ENCODE assay signal across 16 mouse cellular contexts in genomic region chr13:44908790-44909189, GRCm38 (mm10).
DNase-seq lines count a peak whose midpoint lies in the region; ATAC-seq and TF ChIP-seq lines count a peak whose summit lies in the region.
"Had no signal": no experiment of that assay in that cellular context is flagged by ENCODE, and none has a peak within 500 bp of the region (broad histone marks: within the 10 kb centered on the region; RNA-seq: fewer than 3 reads in every experiment).

No protein-coding gene starts in this region.

- intact Hi-C loops in gastrocnemius, adult 2 months (cut with DNase I) = no loop called here

- H3K27ac ChIP-seq in heart, embryonic 10.5 days = no peak overlapping the region
- H3K27ac ChIP-seq in intestine, embryonic 14.5 days (ENCODE audit: low read depth) = peak overlapping the region; percentile 84; the same call in 1 of the 2 replicates
- H3K27ac ChIP-seq in intestine, embryonic 15.5 days = no peak overlapping the region; the same call in 1 of the 2 replicates
- 0 out of 2 replicates have a peak overlapping the region, but pooled peaks have one; percentile 8 for H3K27ac ChIP-seq in midbrain, embryonic 14.5 days (replicated peaks; ENCODE audit: low read depth, low read length)
- no peak overlapping the region for H3K27ac ChIP-seq in midbrain, embryonic 15.5 days
- peak overlapping the region; percentile 86; the same call in 1 of the 2 replicates for H3K27ac ChIP-seq in stomach, embryonic 15.5 days
- no peak overlapping the region for H3K27ac ChIP-seq in gastrocnemius, adult 2 months

- H3K9ac ChIP-seq in intestine, embryonic 14.5 days (ENCODE audit: low read length) = no peak overlapping the region
- no peak overlapping the region for H3K9ac ChIP-seq in intestine, embryonic 15.5 days
- H3K9ac ChIP-seq in midbrain, embryonic 14.5 days (replicated peaks; ENCODE audit: low read length) = no peak overlapping the region
- H3K9ac ChIP-seq in midbrain, embryonic 15.5 days = no peak overlapping the region
- no peak overlapping the region for H3K9ac ChIP-seq in stomach, embryonic 15.5 days

- H3K4me3 ChIP-seq in heart, embryonic 10.5 days = no peak overlapping the region
- H3K4me3 ChIP-seq in intestine, embryonic 14.5 days (ENCODE audit: low read depth, low read length) = no peak overlapping the region
- no peak overlapping the region for H3K4me3 ChIP-seq in intestine, embryonic 15.5 days (replicated peaks)
- no peak overlapping the region for H3K4me3 ChIP-seq in midbrain, embryonic 14.5 days (replicated peaks; ENCODE audit: low read depth, low read length)
- no peak overlapping the region for H3K4me3 ChIP-seq in midbrain, embryonic 15.5 days
- no peak overlapping the region for H3K4me3 ChIP-seq in stomach, embryonic 15.5 days (replicated peaks)
- no peak overlapping the region for H3K4me3 ChIP-seq in gastrocnemius, adult 2 months
- H3K4me3 ChIP-seq: heart, adult 2 months had no signal

- peaks cover 87% of the 10 kb centered on the region for H3K36me3 ChIP-seq in heart, embryonic 10.5 days
- peaks cover 60% of the 10 kb centered on the region for H3K36me3 ChIP-seq in intestine, embryonic 14.5 days (ENCODE audit: control insufficient read depth, insufficient read depth, low read length)
- peaks cover 13% of the 10 kb centered on the region; the same call in 1 of the 2 replicates for H3K36me3 ChIP-seq in intestine, embryonic 15.5 days
- H3K36me3 ChIP-seq in midbrain, embryonic 14.5 days (ENCODE audit: control insufficient read depth, insufficient read depth, low read length) = peaks cover 86% of the 10 kb centered on the region
- H3K36me3 ChIP-seq in midbrain, embryonic 15.5 days (replicated peaks) = peaks cover 23% of the 10 kb centered on the region; the same call in 1 of the 2 replicates
- H3K36me3 ChIP-seq in stomach, embryonic 15.5 days = peaks cover 16% of the 10 kb centered on the region

- H3K9me3 ChIP-seq in heart, embryonic 10.5 days = no peaks in the 10 kb centered on the region
- no peaks in the 10 kb centered on the region for H3K9me3 ChIP-seq in intestine, embryonic 14.5 days (ENCODE audit: control insufficient read depth, low read length)
- no peaks in the 10 kb centered on the region for H3K9me3 ChIP-seq in intestine, embryonic 15.5 days
- no peaks in the 10 kb centered on the region for H3K9me3 ChIP-seq in midbrain, embryonic 14.5 days (ENCODE audit: control insufficient read depth, low read length)
- H3K9me3 ChIP-seq in midbrain, embryonic 15.5 days = no peaks in the 10 kb centered on the region
- H3K9me3 ChIP-seq in stomach, embryonic 15.5 days = no peaks in the 10 kb centered on the region

- H3K4me2 ChIP-seq in intestine, embryonic 14.5 days (ENCODE audit: low read length) = no peak overlapping the region
- H3K4me2 ChIP-seq in intestine, embryonic 15.5 days (replicated peaks) = no peak overlapping the region
- no peak overlapping the region for H3K4me2 ChIP-seq in midbrain, embryonic 14.5 days (ENCODE audit: low read length)
- H3K4me2 ChIP-seq in midbrain, embryonic 15.5 days = no peak overlapping the region
- no peak overlapping the region for H3K4me2 ChIP-seq in stomach, embryonic 15.5 days

- peak; percentile 68 for DNase-seq in heart, embryonic 10.5 days (ENCODE audit: low spot score)
- no peak for DNase-seq in heart, postnatal 4 days
- DNase-seq in intestine, embryonic 14.5 days (ENCODE audit: low spot score) = no peak
- no peak for DNase-seq in midbrain, embryonic 14.5 days
- DNase-seq in gastrocnemius, adult 2 months = no peak
- DNase-seq: adrenal gland, postnatal 36 days; cerebellum, adult 8-10 months; heart, adult 2 months; kidney, adult 9 months; kidney, postnatal 36 days; layer of hippocampus, adult 9-11 months; lung, postnatal 14 days; right cerebral cortex, postnatal 14 days had no signal

- ATAC-seq in intestine, embryonic 14.5 days (replicated peaks; ENCODE audit: low FRiP score, low TSS enrichment, low read depth) = no peak
- ATAC-seq in intestine, embryonic 15.5 days = no peak
- no peak for ATAC-seq in midbrain, embryonic 14.5 days (ENCODE audit: low FRiP score, low TSS enrichment)
- no peak for ATAC-seq in midbrain, embryonic 15.5 days (replicated peaks)
- ATAC-seq in stomach, embryonic 15.5 days (ENCODE audit: insufficient read depth, low FRiP score, low read depth) = no peak

- no peaks in the 10 kb centered on the region for H3K27me3 ChIP-seq in heart, embryonic 10.5 days (ENCODE audit: insufficient read depth, poor library complexity, severe bottlenecking)
- no peaks in the 10 kb centered on the region for H3K27me3 ChIP-seq in intestine, embryonic 14.5 days (replicated peaks; ENCODE audit: control insufficient read depth, insufficient read depth, low read length)
- no peaks in the 10 kb centered on the region for H3K27me3 ChIP-seq in intestine, embryonic 15.5 days (replicated peaks)
- no peaks in the 10 kb centered on the region for H3K27me3 ChIP-seq in midbrain, embryonic 14.5 days (ENCODE audit: control insufficient read depth, insufficient read depth, low read length)
- no peaks in the 10 kb centered on the region for H3K27me3 ChIP-seq in midbrain, embryonic 15.5 days (replicated peaks)
- no peaks in the 10 kb centered on the region for H3K27me3 ChIP-seq in stomach, embryonic 15.5 days (replicated peaks)

- no peak for TF ChIP-seq CTCF in gastrocnemius, adult 2 months (IDR thresholded peaks at IDR 0.05)

- peaks cover 17% of the 10 kb centered on the region; the same call in 1 of the 2 replicates for H3K4me1 ChIP-seq in heart, embryonic 10.5 days
- peaks cover 21% of the 10 kb centered on the region for H3K4me1 ChIP-seq in intestine, embryonic 14.5 days (replicated peaks; ENCODE audit: control insufficient read depth, insufficient read depth, low read length)
- H3K4me1 ChIP-seq in intestine, embryonic 15.5 days (replicated peaks) = peaks cover 16% of the 10 kb centered on the region
- H3K4me1 ChIP-seq in midbrain, embryonic 14.5 days (ENCODE audit: control insufficient read depth, insufficient read depth, low read length) = no peaks in the 10 kb centered on the region
- H3K4me1 ChIP-seq in midbrain, embryonic 15.5 days = peaks cover 21% of the 10 kb centered on the region
- H3K4me1 ChIP-seq in stomach, embryonic 15.5 days = peaks cover 27% of the 10 kb centered on the region

- WGBS in heart, embryonic 10.5 days = 17% methylated on average over 1 of the region's 1 CpGs
- 25% methylated on average over 1 of the region's 1 CpGs for WGBS in intestine, embryonic 14.5 days
- 28% methylated on average over 1 of the region's 1 CpGs for WGBS in intestine, embryonic 15.5 days
- WGBS in midbrain, embryonic 14.5 days = 7% methylated on average over 1 of the region's 1 CpGs
- 13% methylated on average over 1 of the region's 1 CpGs for WGBS in midbrain, embryonic 15.5 days
- WGBS in stomach, embryonic 15.5 days = 15% methylated on average over 1 of the region's 1 CpGs

Comparison
In these comparisons a context has a peak if more than half of its experiments do, and no peak if none do; other contexts are left out.
1. H3K27ac ChIP-seq: peak in intestine, embryonic 14.5 days (single experiment), midbrain, embryonic 14.5 days (single experiment) and stomach, embryonic 15.5 days (single experiment); none in heart, embryonic 10.5 days (single experiment), intestine, embryonic 15.5 days (single experiment), midbrain, embryonic 15.5 days (single experiment) and gastrocnemius, adult 2 months (single experiment).